Mouse (Mus musculus) heart, postnatal 10 days (tissue): Measurements from ENCODE around the gene Rnf150. TPM values are rescaled to one million over a fixed set of nuclear protein-coding genes. Genes with fewer than 3 reads are reported as not detected.

Experiments
- DNase-seq, 2 experiments: peaks; one replicate each; pipeline ENCODE4 v3.0.0; 2021
- intact Hi-C: fragments of 180-260 bp; cut with DNase I; formaldehyde crosslinking; loops from one replicate; pipeline ENCODE4 v1.15.1; 2025
- total RNA-seq, 2 experiments: library from RNA; stranded (reverse); gene quantifications; 2 replicates each; pipeline ENCODE4 v1.2.3; 2021

Rnf150 gene
- total RNA-seq, 2 experiments from 2014 or later, result 10.2 to 12.1 TPM

- intact Hi-C loops, result no loop called here
- no peak for DNase-seq
These were observed 132.7 kb downstream of the Rnf150 start for GRCm38 (mm10) chr8:82995727-82996438.

DNA sequence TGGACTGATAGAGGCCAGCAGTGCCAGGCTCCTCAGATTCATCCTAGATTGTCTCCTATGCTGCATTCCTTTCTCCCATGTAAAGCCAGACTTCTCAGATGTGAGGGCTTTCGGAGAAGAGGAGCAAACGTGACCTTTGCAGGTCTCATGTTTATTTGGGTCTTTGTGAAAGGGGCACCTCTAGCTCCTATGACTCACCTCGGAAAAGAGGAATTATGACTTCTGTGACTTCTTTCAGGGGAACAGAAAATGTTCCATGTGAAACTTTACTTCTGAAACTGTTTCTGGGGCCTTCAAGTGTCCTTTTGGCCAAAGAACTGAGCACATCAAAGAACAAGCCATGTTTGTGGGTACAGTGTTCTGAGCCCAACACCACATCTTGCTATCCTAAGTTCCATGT, 133.7 kb downstream of the Rnf150 start:
- DNase-seq, result no peak
- intact Hi-C loops, result no loop called here

DNA sequence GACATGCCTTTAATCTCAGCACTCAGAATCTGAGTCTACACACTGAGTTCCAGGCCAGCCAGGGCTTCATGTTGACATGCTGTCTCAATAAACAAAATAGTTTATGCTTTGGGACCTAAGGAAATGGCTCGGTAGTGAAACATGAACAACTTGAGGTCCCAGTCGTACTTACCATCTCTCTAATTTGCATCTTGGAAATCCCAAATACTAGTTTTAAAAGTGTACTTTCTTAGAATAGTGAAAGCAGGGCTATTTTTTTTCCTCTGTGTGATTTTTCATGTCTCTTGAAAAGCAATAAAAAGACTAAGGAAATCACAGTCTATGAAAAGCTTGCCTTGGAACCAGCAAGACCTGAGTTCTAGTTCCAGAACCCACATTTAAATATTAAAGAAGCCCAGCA, 135.6 kb downstream of the Rnf150 start:
- intact Hi-C loops, result no loop called here
- DNase-seq, result no peak

DNA sequence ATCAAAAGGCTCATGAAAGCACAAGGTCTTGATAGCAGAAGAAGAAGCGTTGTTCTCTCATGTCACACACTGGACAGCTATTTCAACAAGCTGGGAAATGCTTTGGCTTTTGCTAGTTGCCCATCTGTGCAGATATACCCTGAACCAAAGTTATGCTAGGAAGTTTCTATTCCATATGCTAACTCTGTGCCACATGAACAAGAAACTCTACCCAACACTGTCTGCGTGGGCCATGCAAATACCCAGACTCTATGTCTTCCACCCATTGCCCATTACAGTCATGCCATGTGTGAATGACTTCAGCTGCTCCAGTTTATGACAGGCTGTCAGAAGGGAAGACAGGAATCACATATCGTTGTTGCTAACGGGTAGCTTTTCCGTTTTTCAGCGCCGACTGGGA, 140.0 kb downstream of the Rnf150 start:
- intact Hi-C loops, result no loop called here
- DNase-seq, result no peak

- intact Hi-C loops, result no loop called here
- no peak for DNase-seq
These were observed 146.3 kb downstream of the Rnf150 start for GRCm38 (mm10) chr8:83009481-83009880.

- DNase-seq, result no peak
- intact Hi-C loops, result no loop called here
These were observed 148.1 kb downstream of the Rnf150 start for GRCm38 (mm10) chr8:83011286-83011685.

DNA sequence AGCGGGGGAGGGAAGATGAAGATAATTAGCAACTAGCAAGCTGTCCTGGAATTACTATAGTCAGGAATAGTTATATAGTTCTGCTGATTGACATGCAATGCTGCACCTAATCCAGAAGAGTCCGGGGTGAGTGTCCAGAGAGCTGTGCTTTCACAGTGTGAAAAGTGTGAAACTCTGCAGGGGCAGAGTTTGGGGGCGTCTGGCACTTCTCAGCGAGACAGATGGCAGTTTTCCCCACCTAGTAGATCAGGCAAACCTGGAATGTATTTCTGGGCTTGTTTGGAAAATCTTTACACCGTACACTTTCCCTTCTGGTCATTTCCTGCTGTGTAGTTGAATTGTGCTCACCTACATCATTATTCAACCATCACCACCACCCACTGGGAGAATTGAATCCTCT, 148.6 kb downstream of the Rnf150 start:
- DNase-seq, result no peak
- intact Hi-C loops, result no loop called here

DNA sequence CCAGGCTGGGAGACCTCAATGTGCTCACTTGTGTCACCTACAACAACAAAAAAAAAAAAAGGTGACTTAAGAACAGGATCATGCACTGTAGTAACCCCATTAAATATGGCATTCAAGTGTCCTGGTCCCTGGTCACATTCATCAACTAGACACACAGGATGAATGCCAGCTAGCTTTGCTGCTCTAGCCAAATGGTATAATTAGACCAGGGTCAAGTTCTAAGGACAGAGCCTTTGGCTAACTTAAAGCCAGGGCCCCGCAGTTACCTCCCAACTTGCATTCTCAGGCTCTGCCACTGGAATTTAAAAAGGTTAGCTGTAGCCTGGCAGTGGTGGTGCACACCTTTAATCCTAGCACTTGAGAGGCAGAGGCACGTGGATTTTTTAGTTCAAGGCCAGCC, 165.1 kb downstream of the Rnf150 start:
- intact Hi-C loops, result no loop called here
- peak; percentile 56 to 63 for DNase-seq

- intact Hi-C loops, result no loop called here
- DNase-seq, result no peak
These were observed 169.6 kb downstream of the Rnf150 start for GRCm38 (mm10) chr8:83032800-83033199.

GRCm38 (mm10) chr8:83035141-83035540, 172.0 kb downstream of the Rnf150 start:
- intact Hi-C loops, result no loop called here
- no peak for DNase-seq

GRCm38 (mm10) chr8:83036521-83037166, 173.5 kb downstream of the Rnf150 start:
- intact Hi-C loops, result no loop called here
- DNase-seq, result peak; percentile 59 to 60

DNA sequence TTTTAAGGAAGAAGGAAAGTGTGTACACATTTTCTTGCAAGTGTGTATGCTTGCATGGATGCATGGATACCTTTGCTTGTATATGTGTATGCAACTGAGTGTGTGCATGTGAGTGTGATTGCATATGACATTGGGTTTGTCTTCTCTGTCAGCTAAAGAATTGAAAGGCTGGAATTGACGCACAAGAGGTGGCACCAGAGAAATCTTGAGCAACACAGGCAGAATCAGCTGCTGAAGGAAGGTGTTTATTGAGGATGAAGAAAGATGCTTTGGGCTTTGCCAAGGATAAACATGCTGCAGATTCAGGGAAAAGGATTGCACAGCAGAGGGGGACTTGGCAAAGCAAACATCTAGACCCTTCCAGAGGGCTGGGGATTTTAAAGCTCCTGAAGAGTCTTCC, 174.2 kb downstream of the Rnf150 start:
- intact Hi-C loops, result no loop called here
- no peak for DNase-seq

GRCm38 (mm10) chr8:83038575-83038974, 175.4 kb downstream of the Rnf150 start:
- DNase-seq, result no peak
- intact Hi-C loops, result no loop called here

DNA sequence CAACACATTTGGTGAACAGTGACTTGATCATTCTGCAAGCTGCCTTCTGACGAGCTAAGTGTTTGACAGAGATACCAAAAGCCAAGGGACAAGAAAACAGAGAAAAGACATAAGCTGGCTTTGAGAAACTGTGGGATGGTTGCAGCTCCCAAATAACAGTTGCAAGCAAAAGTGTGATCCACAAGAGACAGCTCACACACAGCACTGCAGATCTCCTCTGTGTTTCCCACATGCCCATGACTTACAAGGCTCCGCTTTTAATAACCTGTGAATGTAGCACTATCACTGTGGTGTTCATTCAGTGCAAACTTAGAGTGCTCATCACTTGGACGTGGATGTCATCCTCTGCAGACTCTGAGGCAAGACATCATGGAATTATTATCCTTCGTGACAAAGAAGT, 178.3 kb downstream of the Rnf150 start:
- intact Hi-C loops, result no loop called here
- DNase-seq, result no peak

GRCm38 (mm10) chr8:83046912-83047311, 183.8 kb downstream of the Rnf150 start:
- intact Hi-C loops, result no loop called here
- DNase-seq, result peak in 1 of 2 experiments; percentile 33

DNA sequence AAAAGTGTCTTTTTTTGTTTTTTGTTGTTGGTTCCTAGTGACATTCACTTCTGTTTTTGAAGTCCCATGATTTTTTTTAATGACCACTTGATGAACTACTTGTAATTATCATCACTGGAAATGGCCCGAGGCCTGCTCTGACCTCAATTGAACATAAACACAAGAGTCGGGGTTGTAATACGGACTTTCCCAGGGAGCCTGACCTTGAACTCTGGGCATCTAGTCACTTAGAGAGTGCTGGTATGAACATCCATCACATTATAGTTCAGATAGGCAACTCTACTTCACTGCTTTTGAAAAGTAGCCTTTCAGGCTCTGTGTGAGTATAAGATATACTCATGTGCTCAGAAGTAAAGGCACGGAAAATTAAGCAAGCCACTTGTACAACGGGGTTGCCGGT, 185.4 kb downstream of the Rnf150 start:
- intact Hi-C loops, result no loop called here
- DNase-seq, result no peak

DNA sequence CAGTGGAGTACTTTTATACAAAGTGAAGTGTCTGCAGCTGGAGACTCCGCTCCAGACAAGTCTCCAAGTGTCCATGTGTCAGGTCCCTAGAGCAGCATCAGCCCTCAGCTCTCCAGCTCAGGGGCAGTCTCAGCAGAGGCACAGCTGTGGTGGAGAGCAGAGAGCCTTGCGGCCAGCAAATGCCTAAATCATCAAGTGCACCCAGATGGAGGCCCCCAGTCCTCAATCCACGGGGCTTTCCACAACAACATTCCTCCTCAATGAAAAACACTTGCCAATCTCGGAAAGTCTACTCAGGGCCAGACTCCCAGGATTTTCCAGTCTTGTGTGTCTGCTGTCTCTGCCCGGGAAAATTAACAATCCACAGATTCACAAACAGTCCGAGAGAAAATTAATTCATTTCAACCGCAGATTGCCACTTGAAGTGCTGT, 186.0 kb downstream of the Rnf150 start:
- DNase-seq, result peak; percentile 58 to 61
- intact Hi-C loops, result no loop called here

GRCm38 (mm10) chr8:83049616-83050015, 186.5 kb downstream of the Rnf150 start:
- intact Hi-C loops, result no loop called here
- DNase-seq, result peak in 1 of 2 experiments; percentile 58

DNA sequence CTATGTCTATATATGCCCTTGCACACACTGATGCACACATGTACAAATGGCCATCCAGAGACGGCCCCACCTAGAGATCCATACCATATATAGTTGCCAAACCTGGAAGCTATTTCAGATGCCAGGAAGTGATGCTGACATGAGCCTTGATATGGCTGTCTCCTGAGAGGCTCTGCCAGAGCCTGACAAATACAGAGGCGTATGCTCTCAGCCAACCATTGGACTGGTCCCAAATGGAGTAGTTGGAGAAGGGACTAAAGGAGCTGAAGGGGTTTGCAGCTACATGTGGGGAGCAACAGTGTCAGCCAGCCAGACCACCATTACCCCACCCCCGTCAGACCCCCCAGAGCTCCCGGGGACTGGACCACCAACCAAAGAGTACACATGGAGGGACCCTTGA, 189.7 kb downstream of the Rnf150 start:
- intact Hi-C loops, result no loop called here

DNA sequence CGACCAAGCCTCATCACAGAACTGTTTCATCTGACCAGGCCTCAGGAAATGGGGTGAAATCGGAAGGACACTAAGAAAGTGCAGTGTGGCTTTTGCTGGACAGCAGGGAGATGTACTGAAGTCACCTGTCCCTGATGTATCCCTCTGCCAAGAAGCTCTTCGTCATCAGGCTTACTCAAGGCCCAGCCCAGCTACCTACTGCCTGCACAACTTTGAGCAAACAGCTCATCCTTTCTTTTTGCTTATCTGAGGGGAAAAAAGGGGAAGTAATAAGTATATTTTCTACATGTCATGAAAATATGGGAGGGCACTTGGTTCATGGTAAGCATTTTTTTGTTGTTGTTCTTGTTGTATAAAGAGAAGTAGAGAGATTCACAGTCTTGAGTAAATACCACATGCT, 191.6 kb downstream of the Rnf150 start:
- intact Hi-C loops, result no loop called here

More for the DNA sequence above, 189.7 kb downstream of the Rnf150 start:
- no peak for DNase-seq

GRCm38 (mm10) chr8:83058951-83059350, 195.8 kb downstream of the Rnf150 start:
- intact Hi-C loops, result no loop called here
- DNase-seq, result no peak

More for the DNA sequence above, 191.6 kb downstream of the Rnf150 start:
- DNase-seq, result no peak

GRCm38 (mm10) chr8:83060076-83060475, 196.9 kb downstream of the Rnf150 start:
- intact Hi-C loops, result no loop called here
- no peak for DNase-seq
